Mouse (Mus musculus) midbrain, embryonic 11.5 days (tissue): ENCODE measurements around the gene Olfr222. TPM values are rescaled to one million over a fixed set of nuclear protein-coding genes. Genes with fewer than 3 reads are reported as not detected.

Experiments used
- ATAC-seq: fragments of 200-750 bp; cut with Nextera tagmentation; 2 replicates; pipeline ENCODE4 v1.8.0; 2017; ENCODE audit warnings: moderate TSS enrichment, moderate library complexity; ENCODE audit not compliant: low FRiP score
- DNase-seq: peaks from one replicate; pipeline ENCODE4 v3.0.0; 2015; ENCODE audit warnings: low spot score; ENCODE audit errors: missing footprints
- H3K27ac ChIP-seq: fragments of 300-500 bp; sonication (generic); 2 replicates; pipeline ENCODE4 v1.5.1; 2014; ENCODE audit warnings: low read depth, low read length
- H3K27me3 ChIP-seq: fragments of 300-500 bp; sonication (generic); 2 replicates; pipeline ENCODE4 v1.6.1; 2014; ENCODE audit warnings: mild to moderate bottlenecking, low read length, moderate library complexity, mixed read lengths; ENCODE audit not compliant: control insufficient read depth, insufficient read depth
- H3K36me3 ChIP-seq: fragments of 300-500 bp; sonication (generic); 2 replicates; pipeline ENCODE4 v1.6.1; 2014; ENCODE audit warnings: mild to moderate bottlenecking, low read length, moderate library complexity, mixed read lengths; ENCODE audit not compliant: control insufficient read depth, insufficient read depth
- H3K4me1 ChIP-seq: fragments of 300-500 bp; sonication (generic); 2 replicates; pipeline ENCODE4 v1.6.1; 2014; ENCODE audit warnings: low read length; ENCODE audit not compliant: control insufficient read depth, insufficient read depth
- H3K4me2 ChIP-seq: fragments of 300-500 bp; sonication (generic); 2 replicates; pipeline ENCODE4 v1.6.1; 2014; ENCODE audit warnings: mild to moderate bottlenecking, moderate library complexity
- H3K4me3 ChIP-seq: fragments of 300-500 bp; sonication (generic); 2 replicates; pipeline ENCODE4 v1.5.1; 2014; ENCODE audit warnings: low read depth, low read length
- H3K9ac ChIP-seq: fragments of 300-500 bp; sonication (generic); 2 replicates; pipeline ENCODE4 v1.6.1; 2014; ENCODE audit warnings: low read length
- H3K9me3 ChIP-seq: fragments of 300-500 bp; sonication (generic); 2 replicates; pipeline ENCODE4 v1.6.1; 2016; ENCODE audit warnings: low read length; ENCODE audit not compliant: control insufficient read depth
- WGBS: fragments of 180-500 bp; shearing (Covaris S2); extraction: QIAGEN DNeasy Blood & Tissue Kit; methylation state at CpG from one replicate; pipeline ENCODE4 v1.1.7; 2014; 5-methylcytosine and 5-hydroxymethylcytosine counted together
- polyA plus RNA-seq: library from polyadenylated mRNA; unstranded; fragments of >200 nt; fragmentation: Nextera tagmentation; extraction: Ambion mirVana; gene quantifications from 2 replicates; pipeline ENCODE4 v1.2.1, GENCODE M21; 2014

The Olfr222 gene
- polyA plus RNA-seq, 1 experiment from 2014 or later = not detected

DNA sequence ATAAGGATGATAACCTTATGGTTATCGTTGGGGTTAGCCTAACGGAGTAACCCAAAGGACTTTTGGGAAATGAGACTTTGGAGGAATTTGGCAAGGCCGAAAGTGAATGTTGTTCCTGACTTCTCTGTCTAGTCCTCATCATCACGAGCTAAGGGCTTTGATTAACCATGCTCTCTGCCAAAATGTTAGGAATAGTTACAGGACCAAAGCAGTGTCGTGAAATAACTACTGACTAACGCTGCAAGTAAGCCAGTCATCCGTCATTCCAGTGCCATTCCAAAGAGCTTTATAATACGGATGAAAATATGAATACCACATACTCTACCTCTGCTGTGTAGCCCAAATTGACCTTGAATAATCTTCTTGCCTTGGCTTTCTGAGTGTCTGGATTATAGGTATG, 20.9 kb upstream of the Olfr222 start:
- H3K4me2 ChIP-seq = no peak overlapping the region
- no peak overlapping the region for H3K9ac ChIP-seq
- no peaks in the 10 kb centered on the region for H3K4me1 ChIP-seq
- H3K4me3 ChIP-seq = no peak overlapping the region
- no peaks in the 10 kb centered on the region for H3K36me3 ChIP-seq
- no peak for ATAC-seq
- no peaks in the 10 kb centered on the region for H3K9me3 ChIP-seq
- H3K27me3 ChIP-seq = no peaks in the 10 kb centered on the region
- H3K27ac ChIP-seq = no peak overlapping the region
- no peak for DNase-seq
- 90% methylated on average over 8 of the region's 8 CpGs for WGBS

DNA sequence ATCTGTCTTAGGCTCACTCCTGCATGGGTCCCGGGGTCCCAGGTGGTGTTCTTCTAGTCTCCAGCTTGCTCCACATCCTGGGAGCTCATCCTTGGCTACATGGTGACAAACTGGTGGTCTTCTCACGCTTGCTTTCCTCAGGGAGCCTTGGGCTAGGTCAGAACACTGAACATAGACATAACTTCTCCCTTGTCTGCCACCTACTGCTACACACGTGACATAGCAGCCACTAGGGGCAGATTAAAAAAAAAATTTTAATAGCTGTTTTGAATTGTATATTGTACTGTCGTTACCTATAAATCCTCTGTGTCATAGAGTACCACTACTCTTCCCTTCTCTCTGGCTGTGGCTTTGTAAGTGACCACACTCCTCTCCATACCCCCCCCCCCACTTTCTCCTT, 20.1 kb upstream of the Olfr222 start:
- Histone ChIP-seq H3K9me3 (no peaks in the 10 kb centered on the region), H3K36me3 (no peaks in the 10 kb centered on the region), H3K9ac (no peak overlapping the region), H3K4me2 (no peak overlapping the region), H3K4me1 (no peaks in the 10 kb centered on the region), H3K27me3 (no peaks in the 10 kb centered on the region), H3K4me3 (no peak overlapping the region), H3K27ac (no peak overlapping the region)
- 48% methylated on average over 4 of the region's 4 CpGs for WGBS
- ATAC-seq (no peak), DNase-seq (no peak)

DNA sequence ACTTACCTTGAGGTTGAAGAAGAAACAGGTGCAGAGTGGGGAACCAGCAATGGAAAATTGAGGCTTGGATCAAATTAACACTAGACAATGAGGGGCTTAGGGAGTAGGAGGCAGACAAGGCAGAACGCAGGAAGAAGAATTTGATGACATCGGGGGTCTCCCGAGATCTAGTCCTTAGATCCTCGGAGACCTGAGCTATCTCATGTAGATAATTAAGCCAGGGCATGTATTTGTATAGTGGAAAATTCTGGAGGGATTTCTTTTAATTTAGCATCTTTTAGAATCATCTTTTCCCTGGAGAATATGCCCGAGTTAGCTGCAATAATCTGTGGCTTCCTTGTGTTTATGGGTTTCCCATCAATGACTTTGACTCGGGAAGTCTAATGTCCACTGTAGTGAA, 17.2 kb upstream of the Olfr222 start, which contains the start of gene Olfr223:
Gene Olfr223, minus strand, starts transcription at position 101 of the 400 bp plus-strand sequence.
- ATAC-seq (no peak), DNase-seq (no peak)
- Histone ChIP-seq H3K36me3 (no peaks in the 10 kb centered on the region), H3K27ac (no peak within 1 kb of the TSS), H3K9me3 (no peaks in the 10 kb centered on the region), H3K4me2 (no peak within 1 kb of the TSS), H3K27me3 (no peaks in the 10 kb centered on the region), H3K9ac (no peak within 1 kb of the TSS), H3K4me1 (no peaks in the 10 kb centered on the region), H3K4me3 (no peak within 1 kb of the TSS)
- 86% methylated on average over 6 of the region's 6 CpGs for WGBS

DNA sequence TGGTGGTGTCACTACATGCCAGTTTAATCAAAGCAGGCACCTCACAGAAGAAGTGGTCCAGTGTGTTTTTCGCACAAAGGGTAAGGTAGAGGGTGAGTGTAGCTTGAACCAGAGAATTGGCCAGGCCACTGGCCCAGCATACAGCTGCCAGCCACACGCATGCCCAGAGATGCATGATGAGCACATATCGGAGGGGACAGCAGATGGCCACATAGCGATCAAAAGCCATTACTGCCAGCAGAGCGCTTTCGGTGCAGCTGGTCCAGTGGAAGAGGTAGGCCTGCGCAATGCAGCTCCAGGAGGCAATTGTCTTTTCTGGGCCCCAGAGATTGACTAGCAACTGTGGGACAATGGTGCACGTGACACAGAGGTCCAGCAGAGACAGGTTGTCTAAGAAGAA, 13.5 kb upstream of the Olfr222 start:
- H3K27ac ChIP-seq = no peak overlapping the region
- no peak for ATAC-seq
- H3K4me2 ChIP-seq = no peak overlapping the region
- WGBS = 90% methylated on average over 8 of the region's 8 CpGs
- H3K9ac ChIP-seq = no peak overlapping the region
- no peaks in the 10 kb centered on the region for H3K27me3 ChIP-seq
- no peak overlapping the region for H3K4me3 ChIP-seq
- no peak for DNase-seq
- no peaks in the 10 kb centered on the region for H3K4me1 ChIP-seq
- no peaks in the 10 kb centered on the region for H3K36me3 ChIP-seq
- no peaks in the 10 kb centered on the region for H3K9me3 ChIP-seq

DNA sequence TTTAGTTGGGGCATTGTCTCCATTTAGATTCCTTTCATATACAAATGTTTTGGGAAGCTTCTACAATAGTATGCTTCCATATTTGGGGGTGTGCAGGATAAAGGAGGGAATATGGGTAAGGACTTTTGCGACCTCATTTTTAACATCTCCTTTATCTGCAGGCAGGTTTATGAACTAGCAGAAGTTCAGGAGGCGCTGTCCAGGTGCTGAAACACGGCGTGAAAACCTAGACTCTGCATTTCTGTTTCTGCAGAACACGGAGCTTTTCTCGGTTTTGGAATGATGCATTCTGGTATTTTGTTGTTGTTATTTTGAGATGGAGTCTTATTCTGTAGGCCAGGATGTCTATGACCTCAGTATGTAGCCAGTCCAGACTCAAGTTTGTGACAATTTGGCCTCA, 8.5 kb upstream of the Olfr222 start:
- no peak overlapping the region for H3K4me2 ChIP-seq
- no peak overlapping the region for H3K4me3 ChIP-seq
- H3K9me3 ChIP-seq = no peaks in the 10 kb centered on the region
- H3K36me3 ChIP-seq = no peaks in the 10 kb centered on the region
- H3K9ac ChIP-seq = no peak overlapping the region
- ATAC-seq (no peak), DNase-seq (no peak)
- H3K27me3 ChIP-seq = no peaks in the 10 kb centered on the region
- no peaks in the 10 kb centered on the region for H3K4me1 ChIP-seq
- 36% methylated on average over 6 of the region's 6 CpGs for WGBS
- no peak overlapping the region for H3K27ac ChIP-seq

DNA sequence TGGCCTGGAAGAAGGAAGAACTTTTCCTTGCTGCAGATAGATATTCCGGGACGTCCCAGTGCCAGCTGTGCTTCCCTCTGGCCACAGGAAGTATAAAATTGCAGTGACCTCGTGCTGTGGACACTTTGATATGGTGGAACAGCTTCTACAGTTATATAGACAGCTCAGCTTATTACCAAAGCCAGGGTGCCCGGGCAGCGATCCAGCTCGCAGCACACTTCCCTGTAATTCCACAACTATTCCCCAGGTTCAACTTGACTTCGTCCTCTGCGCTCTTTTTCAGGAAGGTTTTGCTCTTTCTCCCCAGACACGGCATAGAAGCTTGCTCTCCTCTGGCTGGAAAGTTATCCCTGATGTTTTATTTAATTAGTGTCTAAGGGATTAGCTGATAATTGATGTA, 309 bp downstream of the Olfr222 start:
- 73% methylated on average over 9 of the region's 9 CpGs for WGBS
- DNase-seq (no peak), ATAC-seq (no peak)
- H3K9me3 ChIP-seq = no peaks in the 10 kb centered on the region
- H3K36me3 ChIP-seq = no peaks in the 10 kb centered on the region
- no peak overlapping the region for H3K27ac ChIP-seq
- no peak overlapping the region for H3K4me2 ChIP-seq
- H3K4me1 ChIP-seq = no peaks in the 10 kb centered on the region
- no peak overlapping the region for H3K4me3 ChIP-seq
- H3K27me3 ChIP-seq = no peaks in the 10 kb centered on the region
- H3K9ac ChIP-seq = no peak overlapping the region

DNA sequence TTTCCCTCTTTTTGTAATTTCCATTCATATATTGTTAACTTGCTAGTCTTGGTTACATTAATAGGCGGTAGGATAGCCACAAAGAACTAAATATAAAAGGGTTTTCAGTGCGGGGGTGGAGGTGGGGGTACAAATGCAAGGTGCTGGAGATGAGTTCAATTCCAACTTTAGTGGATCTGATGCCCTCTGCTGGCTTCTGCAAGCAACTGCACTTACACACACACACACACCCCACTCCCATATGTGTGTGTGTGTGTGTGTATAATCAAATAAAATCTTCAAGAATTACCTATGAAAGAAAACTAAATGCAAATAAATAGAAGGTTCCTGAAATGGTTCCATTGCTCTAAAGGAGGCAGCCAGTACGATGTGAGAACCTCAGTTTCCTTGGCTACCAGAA, 6.7 kb downstream of the Olfr222 start:
- ATAC-seq (no peak), DNase-seq (no peak)
- no peaks in the 10 kb centered on the region for H3K4me1 ChIP-seq
- H3K36me3 ChIP-seq = no peaks in the 10 kb centered on the region
- no peak overlapping the region for H3K27ac ChIP-seq
- H3K4me3 ChIP-seq = no peak overlapping the region
- H3K27me3 ChIP-seq = no peaks in the 10 kb centered on the region
- H3K9ac ChIP-seq = no peak overlapping the region
- 66% methylated on average over 3 of the region's 3 CpGs for WGBS
- no peaks in the 10 kb centered on the region for H3K9me3 ChIP-seq
- no peak overlapping the region for H3K4me2 ChIP-seq

DNA sequence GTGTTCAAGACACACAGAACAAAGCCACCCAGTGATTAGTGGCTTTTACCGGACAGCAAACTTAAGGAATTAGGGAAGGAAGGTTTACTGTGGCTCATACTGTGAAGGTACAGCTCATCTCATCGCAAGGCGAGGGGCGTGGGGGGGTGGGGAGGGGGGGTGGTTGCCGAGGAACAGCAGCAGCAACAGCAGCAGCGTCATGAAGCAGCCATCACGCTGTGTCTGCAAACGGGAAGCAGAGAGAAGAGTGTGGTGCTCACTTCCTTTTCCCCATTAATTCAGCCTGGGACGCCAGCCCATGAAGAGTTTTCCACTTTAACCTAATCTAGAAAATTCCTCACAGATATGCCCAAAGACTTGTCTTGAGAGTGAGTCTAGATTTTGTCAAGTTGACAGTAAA, 13.2 kb downstream of the Olfr222 start:
- Histone ChIP-seq H3K4me1 (no peaks in the 10 kb centered on the region), H3K36me3 (no peaks in the 10 kb centered on the region), H3K9me3 (no peaks in the 10 kb centered on the region), H3K27ac (no peak overlapping the region), H3K4me2 (no peak overlapping the region), H3K9ac (no peak overlapping the region), H3K27me3 (no peaks in the 10 kb centered on the region), H3K4me3 (no peak overlapping the region)
- WGBS = 78% methylated on average over 9 of the region's 9 CpGs
- ATAC-seq (no peak), DNase-seq (no peak)

DNA sequence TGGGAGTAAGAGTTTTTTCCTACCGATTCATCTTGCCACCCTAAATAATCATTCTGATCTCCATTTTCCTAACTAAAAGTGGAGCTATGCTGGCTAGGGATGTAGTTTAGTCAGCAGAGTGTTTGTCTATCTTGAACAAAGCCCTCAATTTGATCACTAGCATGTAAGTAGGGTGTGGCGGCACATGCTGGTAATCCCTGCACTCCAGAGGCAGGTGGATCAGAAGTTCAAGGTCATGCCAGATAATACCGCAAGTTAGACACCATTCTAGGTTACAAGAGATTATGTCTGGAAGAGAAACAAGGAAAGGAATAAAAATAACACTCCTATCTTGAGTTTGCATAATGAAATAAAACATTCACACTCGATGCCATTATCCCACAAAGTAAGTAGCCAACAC, 13.7 kb downstream of the Olfr222 start:
- Histone ChIP-seq H3K27ac (no peak overlapping the region), H3K27me3 (no peaks in the 10 kb centered on the region), H3K9me3 (no peaks in the 10 kb centered on the region), H3K36me3 (no peaks in the 10 kb centered on the region), H3K9ac (no peak overlapping the region), H3K4me1 (no peaks in the 10 kb centered on the region), H3K4me2 (no peak overlapping the region), H3K4me3 (no peak overlapping the region)
- DNase-seq (no peak), ATAC-seq (no peak)
- 91% methylated on average over 4 of the region's 4 CpGs for WGBS

DNA sequence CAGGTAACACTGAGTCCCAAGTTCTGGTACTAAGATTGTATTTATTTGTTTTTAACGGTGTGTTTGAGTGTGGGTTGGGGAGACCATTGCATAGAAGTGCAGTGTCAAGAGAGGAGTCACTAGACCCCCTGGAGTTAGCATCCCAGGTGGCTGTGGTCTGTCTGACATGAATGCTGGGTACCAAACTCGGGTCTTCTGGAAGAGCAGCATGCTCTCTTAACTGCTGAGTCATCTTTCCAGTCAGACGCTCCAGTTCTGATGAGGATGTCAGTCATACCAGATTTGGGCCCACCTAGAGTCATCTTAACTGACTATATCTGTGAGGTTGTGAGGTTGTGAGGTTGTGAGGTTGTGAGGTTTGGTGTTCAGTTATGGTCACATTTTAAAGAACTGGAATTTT, 15.1 kb downstream of the Olfr222 start:
- H3K27ac ChIP-seq = no peak overlapping the region
- no peaks in the 10 kb centered on the region for H3K4me1 ChIP-seq
- H3K27me3 ChIP-seq = no peaks in the 10 kb centered on the region
- no peaks in the 10 kb centered on the region for H3K9me3 ChIP-seq
- WGBS = 73% methylated on average over 3 of the region's 3 CpGs
- no peak overlapping the region for H3K4me2 ChIP-seq
- DNase-seq = no peak
- H3K4me3 ChIP-seq = no peak overlapping the region
- H3K9ac ChIP-seq = no peak overlapping the region
- no peak for ATAC-seq
- no peaks in the 10 kb centered on the region for H3K36me3 ChIP-seq
